Mouse (Mus musculus) ES-Bruce4 (cell line): ENCODE data around the gene Pter.

Source experiments
- CTCF ChIP-seq: IDR thresholded peaks from one replicate; pipeline ENCODE4 v1.8.1; 2011; ENCODE audit warnings: low read depth, low read length
- EP300 ChIP-seq: IDR thresholded peaks from 2 replicates; pipeline ENCODE4 v1.6.1; 2011; ENCODE audit warnings: low read depth, low read length; ENCODE audit not compliant: insufficient read depth
- POLR2A ChIP-seq: IDR thresholded peaks from one replicate; pipeline ENCODE4 v1.8.1; 2011; ENCODE audit warnings: low read length; ENCODE audit not compliant: insufficient read depth

DNA sequence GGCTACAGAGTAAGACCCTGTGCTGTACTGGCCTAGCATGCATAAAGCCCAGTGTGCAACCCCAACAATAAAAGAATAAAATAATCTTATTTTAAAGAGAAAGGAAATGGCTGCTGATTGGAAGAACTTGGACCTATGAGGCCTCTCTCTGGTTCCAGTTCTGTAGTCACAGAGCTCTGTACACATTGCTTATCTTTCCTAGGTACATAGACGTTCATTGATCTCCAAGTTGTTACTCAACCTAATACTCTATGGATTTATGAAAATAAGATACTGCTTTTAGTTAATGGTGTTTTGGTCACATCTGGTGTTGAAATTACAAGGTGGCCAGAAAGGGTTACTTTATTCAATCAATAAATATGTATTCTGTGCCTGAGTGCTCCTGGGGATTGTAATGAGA is 1.8 kb downstream of the Pter start:
- TF ChIP-seq CTCF (no peak), POLR2A (no peak), EP300 (no peak)
